Mouse (Mus musculus): ENCODE data around the gene Ikzf1. TPM values are rescaled to one million over a fixed set of nuclear protein-coding genes. Genes with fewer than 3 reads are reported as not detected.

The Ikzf1 gene
- polyA plus RNA-seq, 1 experiment from 2014 or later, result 3.2 TPM

- no peak overlapping the region for H3K4me3 ChIP-seq
- H3K9ac ChIP-seq, result no peak overlapping the region
- no peaks in the 10 kb centered on the region for H3K27me3 ChIP-seq
- no peak for ATAC-seq (ENCODE audit: borderline replicate concordance, extremely low read depth, low FRiP score, low TSS enrichment)
- H3K4me2 ChIP-seq, result no peak overlapping the region
- H3K9me3 ChIP-seq, result no peaks in the 10 kb centered on the region
- H3K27ac ChIP-seq, result no peak overlapping the region
- 67% methylated on average over 4 of the region's 4 CpGs for WGBS
- H3K4me1 ChIP-seq, result no peaks in the 10 kb centered on the region
- H3K36me3 ChIP-seq, result no peaks in the 10 kb centered on the region
These were observed 91.4 kb downstream of the Ikzf1 start for GRCm38 (mm10) chr11:11776071-11776821.

DNA sequence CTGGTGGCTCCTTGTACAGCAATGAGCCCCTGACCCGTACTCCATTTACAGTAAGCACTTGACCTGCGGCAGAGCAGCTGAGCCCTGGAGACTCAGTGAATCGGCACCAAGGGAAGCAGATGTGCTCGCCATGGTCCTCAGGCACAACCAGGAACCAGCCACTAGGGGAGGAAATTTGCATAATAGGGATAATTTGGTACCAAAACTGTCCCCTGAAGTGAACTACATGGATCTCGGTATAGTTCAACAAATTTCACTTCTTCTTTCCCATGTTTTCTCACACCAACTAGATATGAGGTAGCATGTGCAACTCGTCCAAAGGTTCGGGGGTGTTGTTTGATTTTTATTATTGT is 92.0 kb downstream of the Ikzf1 start:
- Histone ChIP-seq H3K4me1 (no peaks in the 10 kb centered on the region), H3K27ac (no peak overlapping the region), H3K36me3 (no peaks in the 10 kb centered on the region), H3K9me3 (no peaks in the 10 kb centered on the region), H3K27me3 (no peaks in the 10 kb centered on the region), H3K4me3 (no peak overlapping the region), H3K4me2 (no peak overlapping the region), H3K9ac (no peak overlapping the region)
- no peak for ATAC-seq (ENCODE audit: borderline replicate concordance, extremely low read depth, low FRiP score, low TSS enrichment)
- whole genome bisulfite sequencing, result 83% methylated on average over 7 of the region's 7 CpGs

- Histone ChIP-seq H3K4me1 (no peaks in the 10 kb centered on the region), H3K9me3 (no peaks in the 10 kb centered on the region), H3K4me3 (no peak overlapping the region), H3K27me3 (no peaks in the 10 kb centered on the region), H3K9ac (no peak overlapping the region), H3K4me2 (no peak overlapping the region), H3K36me3 (no peaks in the 10 kb centered on the region), H3K27ac (no peak overlapping the region)
- no peak for ATAC-seq (ENCODE audit: borderline replicate concordance, extremely low read depth, low FRiP score, low TSS enrichment)
- 72% methylated on average over 3 of the region's 3 CpGs for WGBS
These were observed 92.4 kb downstream of the Ikzf1 start for GRCm38 (mm10) chr11:11777246-11777645.

DNA sequence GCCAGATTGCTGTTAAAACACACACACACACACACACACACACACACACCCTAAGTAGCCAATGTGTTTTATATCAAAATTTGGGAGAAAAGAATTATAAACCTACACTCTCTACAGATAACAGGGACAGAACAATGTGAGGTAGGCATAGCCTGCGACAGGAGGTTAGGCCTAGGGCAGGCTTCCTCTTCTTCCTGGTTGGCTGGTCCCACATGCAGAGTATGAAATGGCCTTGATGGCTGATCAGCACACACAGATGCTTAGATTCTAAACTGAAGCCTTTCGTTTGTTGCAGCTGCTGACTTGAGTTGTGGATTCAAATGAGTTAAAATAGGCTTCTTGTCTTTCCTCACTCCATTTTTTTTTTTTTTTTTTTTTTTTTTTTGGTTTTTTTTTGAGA is 93.0 kb downstream of the Ikzf1 start:
- no peak overlapping the region for H3K9ac ChIP-seq
- no peaks in the 10 kb centered on the region for H3K9me3 ChIP-seq
- no peak for ATAC-seq (ENCODE audit: borderline replicate concordance, extremely low read depth, low FRiP score, low TSS enrichment)
- no peak overlapping the region for H3K4me2 ChIP-seq
- no peak overlapping the region for H3K27ac ChIP-seq
- 84% methylated on average over 2 of the region's 2 CpGs for WGBS
- no peaks in the 10 kb centered on the region for H3K36me3 ChIP-seq
- H3K4me3 ChIP-seq, result no peak overlapping the region
- no peaks in the 10 kb centered on the region for H3K4me1 ChIP-seq
- H3K27me3 ChIP-seq, result no peaks in the 10 kb centered on the region

GRCm38 (mm10) chr11:11778345-11778744 is 93.5 kb downstream of the Ikzf1 start:
- Histone ChIP-seq H3K27me3 (no peaks in the 10 kb centered on the region), H3K4me1 (no peaks in the 10 kb centered on the region), H3K4me3 (no peak overlapping the region), H3K9me3 (no peaks in the 10 kb centered on the region), H3K36me3 (no peaks in the 10 kb centered on the region), H3K27ac (no peak overlapping the region), H3K4me2 (no peak overlapping the region), H3K9ac (no peak overlapping the region)
- 90% methylated on average over 6 of the region's 6 CpGs for WGBS
- no peak for ATAC-seq (ENCODE audit: borderline replicate concordance, extremely low read depth, low FRiP score, low TSS enrichment)

- Histone ChIP-seq H3K4me3 (no peak overlapping the region), H3K9me3 (no peaks in the 10 kb centered on the region), H3K36me3 (no peaks in the 10 kb centered on the region), H3K9ac (no peak overlapping the region), H3K27me3 (no peaks in the 10 kb centered on the region), H3K4me1 (no peaks in the 10 kb centered on the region), H3K27ac (no peak overlapping the region), H3K4me2 (no peak overlapping the region)
- 78% methylated on average over 8 of the region's 8 CpGs for WGBS
- no peak for ATAC-seq (ENCODE audit: borderline replicate concordance, extremely low read depth, low FRiP score, low TSS enrichment)
These were observed 96.9 kb downstream of the Ikzf1 start for GRCm38 (mm10) chr11:11781728-11782127.

DNA sequence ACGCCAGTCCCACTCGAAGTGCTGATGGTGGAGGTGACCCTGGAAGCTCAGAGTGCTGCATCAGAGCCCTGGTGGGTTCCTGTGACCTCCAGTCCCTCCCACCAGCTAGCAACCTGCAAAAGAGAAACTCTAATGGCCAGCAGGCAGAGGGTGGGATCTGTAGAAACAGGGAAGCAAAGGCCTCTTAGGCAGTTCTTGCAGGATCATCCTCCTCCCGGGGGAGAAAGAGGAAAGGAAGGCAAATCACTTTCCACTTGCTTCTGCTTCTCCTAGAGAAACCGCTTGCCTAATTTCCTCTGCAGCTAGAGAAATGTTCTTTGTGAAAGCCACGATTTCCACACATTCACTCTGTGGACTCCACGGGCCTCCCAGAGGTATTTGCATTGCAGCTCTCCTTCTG is 100.7 kb downstream of the Ikzf1 start:
- ATAC-seq (ENCODE audit: borderline replicate concordance, extremely low read depth, low FRiP score, low TSS enrichment), result no peak
- no peaks in the 10 kb centered on the region for H3K4me1 ChIP-seq
- no peak overlapping the region for H3K4me3 ChIP-seq
- no peaks in the 10 kb centered on the region for H3K36me3 ChIP-seq
- H3K27ac ChIP-seq, result no peak overlapping the region
- WGBS, result 42% methylated on average over 6 of the region's 6 CpGs
- no peak overlapping the region for H3K4me2 ChIP-seq
- H3K9me3 ChIP-seq, result no peaks in the 10 kb centered on the region
- no peaks in the 10 kb centered on the region for H3K27me3 ChIP-seq
- no peak overlapping the region for H3K9ac ChIP-seq

- Histone ChIP-seq H3K27me3 (no peaks in the 10 kb centered on the region), H3K4me2 (peak overlapping the region; percentile 44), H3K36me3 (no peaks in the 10 kb centered on the region), H3K27ac (peak overlapping the region; percentile 16; the same call in 1 of the 2 replicates), H3K4me3 (0 out of 2 replicates have a peak overlapping the region, but pooled peaks have one; percentile 11), H3K9me3 (no peaks in the 10 kb centered on the region), H3K4me1 (no peaks in the 10 kb centered on the region), H3K9ac (no peak overlapping the region)
- peak; percentile 90 for ATAC-seq (ENCODE audit: borderline replicate concordance, extremely low read depth, low FRiP score, low TSS enrichment)
- under 1% methylated on average over 8 of the region's 8 CpGs for whole genome bisulfite sequencing
These were observed 103.7 kb downstream of the Ikzf1 start for GRCm38 (mm10) chr11:11788521-11788974.

- Histone ChIP-seq H3K4me1 (no peaks in the 10 kb centered on the region), H3K4me3 (no peak overlapping the region), H3K36me3 (peaks cover 29% of the 10 kb centered on the region), H3K9ac (no peak overlapping the region), H3K27ac (no peak overlapping the region), H3K27me3 (no peaks in the 10 kb centered on the region), H3K4me2 (no peak overlapping the region), H3K9me3 (no peaks in the 10 kb centered on the region)
- no peak for ATAC-seq (ENCODE audit: borderline replicate concordance, extremely low read depth, low FRiP score, low TSS enrichment)
- 69% methylated on average over 1 of the region's 1 CpGs for WGBS
These were observed 109.8 kb downstream of the Ikzf1 start for GRCm38 (mm10) chr11:11794626-11795025.

- no peaks in the 10 kb centered on the region for H3K9me3 ChIP-seq
- no peak overlapping the region for H3K9ac ChIP-seq
- 93% methylated on average over 1 of the region's 1 CpGs for WGBS
- no peaks in the 10 kb centered on the region for H3K4me1 ChIP-seq
- H3K4me3 ChIP-seq, result no peak overlapping the region
- peaks cover 62% of the 10 kb centered on the region for H3K36me3 ChIP-seq
- no peak overlapping the region for H3K27ac ChIP-seq
- no peak overlapping the region for H3K4me2 ChIP-seq
- no peak for ATAC-seq (ENCODE audit: borderline replicate concordance, extremely low read depth, low FRiP score, low TSS enrichment)
- H3K27me3 ChIP-seq, result no peaks in the 10 kb centered on the region
These were observed 113.9 kb downstream of the Ikzf1 start for GRCm38 (mm10) chr11:11798690-11799089.

- no peak for ATAC-seq (ENCODE audit: borderline replicate concordance, extremely low read depth, low FRiP score, low TSS enrichment)
- Histone ChIP-seq H3K36me3 (peaks cover 73% of the 10 kb centered on the region), H3K9ac (no peak overlapping the region), H3K27ac (no peak overlapping the region), H3K4me3 (no peak overlapping the region), H3K27me3 (no peaks in the 10 kb centered on the region), H3K4me1 (no peaks in the 10 kb centered on the region), H3K9me3 (no peaks in the 10 kb centered on the region), H3K4me2 (no peak overlapping the region)
- WGBS, result 91% methylated on average over 3 of the region's 3 CpGs
These were observed 115.5 kb downstream of the Ikzf1 start for GRCm38 (mm10) chr11:11800304-11800703.

- Histone ChIP-seq H3K4me2 (no peak overlapping the region), H3K27me3 (no peaks in the 10 kb centered on the region), H3K4me1 (no peaks in the 10 kb centered on the region), H3K9me3 (no peaks in the 10 kb centered on the region), H3K27ac (no peak overlapping the region), H3K9ac (no peak overlapping the region), H3K36me3 (peaks cover 75% of the 10 kb centered on the region), H3K4me3 (no peak overlapping the region)
- ATAC-seq (ENCODE audit: borderline replicate concordance, extremely low read depth, low FRiP score, low TSS enrichment), result no peak
- WGBS, result 87% methylated on average over 9 of the region's 9 CpGs
These were observed 116.3 kb downstream of the Ikzf1 start for GRCm38 (mm10) chr11:11801067-11801466.
